Mouse (Mus musculus) liver, embryonic 14 days (tissue): ENCODE measurements around the gene Tchh. TPM values are rescaled to one million over a fixed set of nuclear protein-coding genes. Genes with fewer than 3 reads are reported as not detected.

ENCODE experiments used
- polyA plus RNA-seq: library from polyadenylated mRNA; depleted of rRNA; stranded (reverse); fragments of >200 nt; gene quantifications from 2 replicates; pipeline ENCODE4 v1.2.3, GENCODE M21; 2012; rRNA removed

The Tchh gene
- polyA plus RNA-seq: 0.03 and 0.05 TPM in 2 replicates

GRCm38 (mm10) chr3:93442030-93442429 lies at the start of gene Tchh:
TSS of gene Tchh (plus strand) at chr3:93442330.

DNA sequence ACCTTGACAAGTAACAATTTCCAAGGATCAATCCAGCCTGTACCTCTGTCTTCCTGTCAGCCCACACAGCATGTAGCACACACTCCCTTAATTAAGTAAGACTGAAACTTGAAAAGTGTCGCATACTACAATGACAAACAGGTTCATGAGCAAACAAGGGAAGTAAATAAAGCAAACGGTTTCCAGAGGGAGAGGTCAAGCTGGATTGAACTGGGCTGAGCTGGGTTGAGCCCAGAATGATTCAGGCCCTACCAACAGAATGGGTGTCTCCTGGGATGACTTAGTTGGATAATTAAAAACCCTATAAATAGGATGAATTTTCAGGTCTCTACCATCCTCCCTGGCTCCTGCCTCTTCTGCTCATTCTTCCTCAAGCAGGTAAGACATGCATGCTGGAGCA lies 48.8 kb upstream of the Tchh start, which contains the start of gene Rptn:
Rptn (plus strand) TSS at position 334 of the 400 bp plus-strand sequence.

DNA sequence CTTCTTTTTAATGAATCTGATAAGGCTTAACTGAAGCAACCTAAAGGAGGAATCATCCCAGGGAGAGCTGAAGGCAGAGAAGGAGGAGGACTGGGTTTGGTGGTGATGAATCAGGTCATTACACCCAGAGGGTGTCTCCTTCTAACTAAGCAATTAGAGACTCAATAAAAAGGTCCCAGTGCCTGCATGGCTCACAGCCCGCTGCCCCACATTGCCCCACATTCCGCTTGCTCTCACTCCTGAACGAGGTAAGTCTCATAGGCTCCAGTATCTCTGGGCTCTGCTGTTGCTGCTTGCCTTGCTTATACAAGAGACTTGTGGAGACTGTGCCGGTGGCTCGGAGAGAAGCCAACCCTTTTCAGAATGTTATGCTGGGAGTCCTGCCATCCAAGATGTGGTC lies 26.4 kb downstream of the Tchh start, which contains the start of gene Tchhl1:
Tchhl1 (plus strand) TSS at position 194 of the 400 bp plus-strand sequence.

Other genes starting within 250 kb of the Tchh start
- gene Flg2, start 245.1 kb upstream of the Tchh start, polyA plus RNA-seq: not detected in 2 replicates
- not detected in 2 replicates for gene Flg, start 168.8 kb upstream of the Tchh start, polyA plus RNA-seq
- gene Hrnr, start 122.6 kb upstream of the Tchh start, polyA plus RNA-seq: not detected in 2 replicates
- gene Rptn, start 48.6 kb upstream of the Tchh start, polyA plus RNA-seq: 0.01 TPM in 2 replicates
- not detected in 2 replicates for gene Tchhl1, start 26.4 kb downstream of the Tchh start, polyA plus RNA-seq
- gene S100a11, start 78.2 kb downstream of the Tchh start, polyA plus RNA-seq: 49.4 and 54.8 TPM in 2 replicates
- 29.6 and 30.1 TPM in 2 replicates for gene S100a10, start 112.8 kb downstream of the Tchh start, polyA plus RNA-seq
- gene Tdpoz2, start 210.4 kb downstream of the Tchh start, polyA plus RNA-seq: not detected in 2 replicates
- gene Tdpoz1, start 234.0 kb downstream of the Tchh start, polyA plus RNA-seq: not detected in 2 replicates